11 mouse cellular contexts compared by ENCODE assay signal in the genomic region with DNA sequence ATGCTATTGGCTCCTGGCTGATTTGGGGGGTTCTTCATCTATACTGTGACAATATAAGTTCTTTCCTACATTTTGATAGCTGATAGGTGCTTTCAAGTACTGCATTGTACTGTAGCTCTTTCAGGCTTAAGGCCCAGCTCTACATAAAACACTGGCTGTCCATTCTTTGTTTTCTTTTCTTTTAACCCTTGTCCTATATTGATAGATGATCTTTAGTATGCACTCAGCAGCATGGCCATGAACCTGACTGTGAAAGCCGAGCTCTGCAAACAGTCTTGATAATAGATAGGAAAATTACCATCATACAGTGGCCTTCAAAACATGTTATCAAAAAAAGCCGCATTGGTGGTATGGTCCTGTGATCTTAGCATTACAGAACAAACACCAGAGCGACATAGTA.
"Had no signal": no experiment of that assay in that cellular context is flagged by ENCODE, and none has a peak within 500 bp of the region (broad histone marks: within the 10 kb centered on the region; RNA-seq: fewer than 3 reads in every experiment).

No protein-coding gene starts in this region.

- H3K4me2 ChIP-seq: limb, embryonic 15.5 days; lung, embryonic 14.5 days; midbrain, embryonic 13.5 days; stomach, embryonic 15.5 days had no signal

- ATAC-seq: midbrain, embryonic 13.5 days had no signal

- H3K36me3 ChIP-seq: stomach, embryonic 15.5 days had no signal

- H3K9ac ChIP-seq: limb, embryonic 15.5 days; lung, embryonic 14.5 days; midbrain, embryonic 13.5 days; stomach, embryonic 15.5 days had no signal

- DNase-seq: kidney, adult 18-20 months; kidney, postnatal 10 days; layer of hippocampus, postnatal 36 days; lung, embryonic 14.5 days; lung, postnatal 14 days; thymus, adult 2 months; thymus, postnatal 25 days had no signal

- H3K27me3 ChIP-seq: limb, embryonic 15.5 days; midbrain, embryonic 13.5 days; stomach, embryonic 15.5 days had no signal

- H3K4me1 ChIP-seq: limb, embryonic 15.5 days; midbrain, embryonic 13.5 days; stomach, embryonic 15.5 days had no signal

- H3K27ac ChIP-seq: limb, embryonic 15.5 days; macrophage; midbrain, embryonic 13.5 days; stomach, embryonic 15.5 days had no signal

- H3K4me3 ChIP-seq: limb, embryonic 15.5 days; midbrain, embryonic 13.5 days; stomach, embryonic 15.5 days had no signal

- H3K9me3 ChIP-seq: limb, embryonic 15.5 days; midbrain, embryonic 13.5 days; stomach, embryonic 15.5 days had no signal
